Mouse (Mus musculus): ENCODE results near the gene Lce1h. TPM values are rescaled to one million over a fixed set of nuclear protein-coding genes. Genes with fewer than 3 reads are reported as not detected.

Gene Lce1h
- not detected in 2 replicates for total RNA-seq (2014; rRNA removed)
- polyA plus RNA-seq (2012; rRNA removed) = not detected in 2 replicates

- H3K36me3 ChIP-seq (ENCODE audit: control insufficient read depth, insufficient read depth, low read length) = no peaks in the 10 kb centered on the region
These were observed at the start of gene Lce1h for GRCm38 (mm10) chr3:92764965-92765364. TSS of gene Lce1h (minus strand) at chr3:92765065.

GRCm38 (mm10) chr3:92807791-92808190 lies 42.9 kb upstream of the Lce1h start, which contains the start of gene Lce1k:
TSS of gene Lce1k (minus strand) at chr3:92807891.
- H3K4me1 ChIP-seq (ENCODE audit: control insufficient read depth, insufficient read depth, low read length) = no peaks in the 10 kb centered on the region
- DNase-seq (ENCODE audit: extremely low read depth, low read depth, low spot score) = no peak
- H3K36me3 ChIP-seq (ENCODE audit: control insufficient read depth, insufficient read depth, low read length) = no peaks in the 10 kb centered on the region
- H3K4me3 ChIP-seq (ENCODE audit: insufficient read depth, low read depth, low read length) = no peak within 1 kb of the TSS
- no peaks in the 10 kb centered on the region for H3K79me2 ChIP-seq (ENCODE audit: control insufficient read depth, insufficient read depth, low read length)
- no peak within 1 kb of the TSS for H3K27ac ChIP-seq (replicated peaks; ENCODE audit: insufficient read depth, low read depth, low read length)
- TF ChIP-seq CTCF (IDR thresholded peaks at IDR 0.05; ENCODE audit: low read depth, low read length) (no peak), POLR2A (IDR thresholded peaks at IDR 0.05; ENCODE audit: extremely low read depth, insufficient read depth, low read length) (no peak)
- H3K9ac ChIP-seq (ENCODE audit: low read depth, low read length) = no peak within 1 kb of the TSS
- H3K27me3 ChIP-seq (ENCODE audit: control insufficient read depth, insufficient read depth, low read length) = no peaks in the 10 kb centered on the region

More at GRCm38 (mm10) chr3:92764965-92765364, at the start of gene Lce1h:
- Histone ChIP-seq H3K27me3 (ENCODE audit: control insufficient read depth, insufficient read depth, low read length) (no peaks in the 10 kb centered on the region), H3K9ac (ENCODE audit: low read depth, low read length) (no peak within 1 kb of the TSS), H3K79me2 (ENCODE audit: control insufficient read depth, insufficient read depth, low read length) (no peaks in the 10 kb centered on the region), H3K4me3 (ENCODE audit: insufficient read depth, low read depth, low read length) (no peak within 1 kb of the TSS), H3K27ac (replicated peaks; ENCODE audit: insufficient read depth, low read depth, low read length) (no peak within 1 kb of the TSS), H3K4me1 (ENCODE audit: control insufficient read depth, insufficient read depth, low read length) (no peaks in the 10 kb centered on the region)
- TF ChIP-seq CTCF (IDR thresholded peaks at IDR 0.05; ENCODE audit: low read depth, low read length) (no peak), POLR2A (IDR thresholded peaks at IDR 0.05; ENCODE audit: extremely low read depth, insufficient read depth, low read length) (no peak)
- 92% methylated on average over 1 of the region's 1 CpGs for WGBS
- no peak for DNase-seq (ENCODE audit: extremely low read depth, low read depth, low spot score)

DNA sequence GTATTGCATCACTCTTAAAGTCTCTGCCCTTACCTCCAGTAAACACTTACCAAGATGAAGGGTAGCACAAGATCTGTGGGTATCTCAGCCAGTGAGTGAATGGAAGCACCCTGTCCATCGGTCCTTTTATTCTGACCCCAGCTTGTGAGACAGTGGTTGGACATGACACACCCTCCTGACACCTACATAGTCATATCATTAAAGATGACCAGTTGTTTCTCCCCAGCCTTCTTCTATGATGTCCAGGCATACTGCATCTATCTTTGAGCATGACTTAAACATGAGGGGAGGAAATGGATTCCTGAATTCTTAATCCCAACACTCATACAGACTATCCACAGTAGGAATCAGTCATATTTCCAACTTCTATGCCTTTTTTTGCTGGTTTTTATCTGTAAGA lies 25.5 kb upstream of the Lce1h start, which contains the start of gene Lce1j:
Gene Lce1j, minus strand, starts transcription at position 101 of the 400 bp plus-strand sequence.
- H3K9ac ChIP-seq (ENCODE audit: low read depth, low read length) = no peak within 1 kb of the TSS
- TF ChIP-seq POLR2A (IDR thresholded peaks at IDR 0.05; ENCODE audit: extremely low read depth, insufficient read depth, low read length) (no peak), CTCF (IDR thresholded peaks at IDR 0.05; ENCODE audit: low read depth, low read length) (no peak)

DNA sequence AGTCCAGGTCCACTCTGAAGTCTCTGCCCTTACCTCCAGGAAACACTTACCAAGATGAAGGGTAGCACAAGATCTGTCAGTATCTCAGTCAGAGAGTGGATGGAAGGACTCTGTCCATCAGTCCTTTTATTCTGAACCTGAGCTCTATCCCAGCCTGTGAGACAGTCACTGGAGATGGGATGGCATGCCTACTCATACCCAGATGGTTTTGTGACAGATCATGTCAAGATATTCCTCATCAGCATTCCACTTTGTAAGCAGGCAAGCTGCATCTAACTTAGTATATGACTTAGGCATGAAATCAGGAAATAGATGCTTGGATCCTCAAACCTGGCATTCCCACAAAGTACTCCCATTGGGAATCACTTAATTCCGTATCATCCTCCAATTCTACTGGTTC lies 13.9 kb upstream of the Lce1h start, which contains the start of gene Lce1i:
Gene Lce1i, minus strand, starts transcription at position 101 of the 400 bp plus-strand sequence.
- TF ChIP-seq CTCF (IDR thresholded peaks at IDR 0.05; ENCODE audit: low read depth, low read length) (no peak), POLR2A (IDR thresholded peaks at IDR 0.05; ENCODE audit: extremely low read depth, insufficient read depth, low read length) (no peak)
- 66% methylated on average over 1 of the region's 1 CpGs for WGBS
- Histone ChIP-seq H3K27me3 (ENCODE audit: control insufficient read depth, insufficient read depth, low read length) (no peaks in the 10 kb centered on the region), H3K36me3 (ENCODE audit: control insufficient read depth, insufficient read depth, low read length) (no peaks in the 10 kb centered on the region), H3K27ac (replicated peaks; ENCODE audit: insufficient read depth, low read depth, low read length) (no peak within 1 kb of the TSS), H3K9ac (ENCODE audit: low read depth, low read length) (no peak within 1 kb of the TSS), H3K4me1 (ENCODE audit: control insufficient read depth, insufficient read depth, low read length) (no peaks in the 10 kb centered on the region), H3K79me2 (ENCODE audit: control insufficient read depth, insufficient read depth, low read length) (no peaks in the 10 kb centered on the region), H3K4me3 (ENCODE audit: insufficient read depth, low read depth, low read length) (no peak within 1 kb of the TSS)
- no peak for DNase-seq (ENCODE audit: extremely low read depth, low read depth, low spot score)

More for the DNA sequence above, 25.5 kb upstream of the Lce1h start, which contains the start of gene Lce1j:
- DNase-seq (ENCODE audit: extremely low read depth, low read depth, low spot score) = no peak
- no peaks in the 10 kb centered on the region for H3K79me2 ChIP-seq (ENCODE audit: control insufficient read depth, insufficient read depth, low read length)
- H3K36me3 ChIP-seq (ENCODE audit: control insufficient read depth, insufficient read depth, low read length) = no peaks in the 10 kb centered on the region
- H3K27ac ChIP-seq (replicated peaks; ENCODE audit: insufficient read depth, low read depth, low read length) = no peak within 1 kb of the TSS
- 91% methylated on average over 1 of the region's 1 CpGs for WGBS
- H3K27me3 ChIP-seq (ENCODE audit: control insufficient read depth, insufficient read depth, low read length) = no peaks in the 10 kb centered on the region; the same call in 1 of the 2 replicates
- no peaks in the 10 kb centered on the region for H3K4me1 ChIP-seq (ENCODE audit: control insufficient read depth, insufficient read depth, low read length)
- no peak within 1 kb of the TSS for H3K4me3 ChIP-seq (ENCODE audit: insufficient read depth, low read depth, low read length)

DNA sequence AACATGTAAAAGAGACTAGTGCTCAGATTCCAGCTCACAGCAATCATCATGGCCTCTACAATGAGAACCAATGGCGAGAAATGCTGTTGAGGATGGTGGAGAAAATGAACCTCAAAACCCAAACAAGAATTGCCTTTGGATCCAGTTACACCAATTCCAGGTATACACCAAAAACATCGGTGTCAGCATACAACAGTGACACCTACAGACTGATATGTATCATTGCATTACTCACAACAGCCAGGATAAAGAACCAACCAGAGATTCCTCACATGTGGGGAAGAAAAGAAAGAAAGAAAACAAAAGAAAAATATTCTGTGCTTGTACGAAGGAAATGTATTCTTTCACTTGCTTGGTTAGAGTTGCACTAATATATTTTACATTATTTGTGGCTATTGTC lies 6.7 kb upstream of the Lce1h start:
- TF ChIP-seq POLR2A (IDR thresholded peaks at IDR 0.05; ENCODE audit: extremely low read depth, insufficient read depth, low read length) (no peak), CTCF (IDR thresholded peaks at IDR 0.05; ENCODE audit: low read depth, low read length) (no peak)
- 18% methylated on average over 3 of the region's 3 CpGs for WGBS
- H3K27me3 ChIP-seq (ENCODE audit: control insufficient read depth, insufficient read depth, low read length) = no peaks in the 10 kb centered on the region
- no peak overlapping the region for H3K27ac ChIP-seq (replicated peaks; ENCODE audit: insufficient read depth, low read depth, low read length)
- H3K79me2 ChIP-seq (ENCODE audit: control insufficient read depth, insufficient read depth, low read length) = no peaks in the 10 kb centered on the region
- H3K36me3 ChIP-seq (ENCODE audit: control insufficient read depth, insufficient read depth, low read length) = no peaks in the 10 kb centered on the region
- DNase-seq (ENCODE audit: extremely low read depth, low read depth, low spot score) = peak; percentile 5
- H3K4me3 ChIP-seq (ENCODE audit: insufficient read depth, low read depth, low read length) = no peak overlapping the region
- no peak overlapping the region for H3K9ac ChIP-seq (ENCODE audit: low read depth, low read length)
- no peaks in the 10 kb centered on the region for H3K4me1 ChIP-seq (ENCODE audit: control insufficient read depth, insufficient read depth, low read length)

DNA sequence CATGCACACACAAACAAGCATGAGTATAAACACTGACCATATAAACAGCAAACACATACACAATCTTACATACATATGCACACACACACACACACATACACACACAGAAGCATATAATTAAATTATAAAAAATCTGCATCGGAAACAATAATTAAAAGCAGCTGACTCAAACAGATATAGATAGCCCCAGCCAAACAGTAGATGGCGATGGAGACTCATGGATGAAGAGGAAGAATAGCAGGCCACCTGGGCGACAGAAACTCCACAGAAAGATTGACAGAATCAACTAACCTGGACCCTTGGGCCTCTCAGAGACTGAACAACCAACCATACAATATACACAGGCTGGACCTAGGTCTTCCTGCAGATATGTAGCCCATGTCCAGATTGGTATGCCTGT lies 11.7 kb downstream of the Lce1h start:
- Histone ChIP-seq H3K4me3 (ENCODE audit: insufficient read depth, low read depth, low read length) (no peak overlapping the region), H3K27ac (replicated peaks; ENCODE audit: insufficient read depth, low read depth, low read length) (no peak overlapping the region), H3K4me1 (ENCODE audit: control insufficient read depth, insufficient read depth, low read length) (no peaks in the 10 kb centered on the region), H3K27me3 (ENCODE audit: control insufficient read depth, insufficient read depth, low read length) (no peaks in the 10 kb centered on the region), H3K79me2 (ENCODE audit: control insufficient read depth, insufficient read depth, low read length) (no peaks in the 10 kb centered on the region), H3K36me3 (ENCODE audit: control insufficient read depth, insufficient read depth, low read length) (no peaks in the 10 kb centered on the region), H3K9ac (ENCODE audit: low read depth, low read length) (no peak overlapping the region)
- TF ChIP-seq POLR2A (IDR thresholded peaks at IDR 0.05; ENCODE audit: extremely low read depth, insufficient read depth, low read length) (no peak), CTCF (IDR thresholded peaks at IDR 0.05; ENCODE audit: low read depth, low read length) (no peak)
- DNase-seq (ENCODE audit: extremely low read depth, low read depth, low spot score) = no peak
- WGBS = 33% methylated on average over 3 of the region's 3 CpGs
